Mouse (Mus musculus) heart, postnatal 0 days (tissue): ENCODE data around the gene Six3. TPM values are rescaled to one million over a fixed set of nuclear protein-coding genes. Genes with fewer than 3 reads are reported as not detected.

Experiments
- ATAC-seq: fragments of 200-750 bp; cut with Nextera tagmentation; 2 replicates; pipeline ENCODE4 v1.8.0; 2017; ENCODE audit warnings: low read depth, moderate number of reproducible peaks, moderate library complexity; ENCODE audit not compliant: insufficient read depth
- DNase-seq: peaks from one replicate; pipeline ENCODE4 v3.0.0-alpha.2; 2016; ENCODE audit warnings: low spot score
- H3K27ac ChIP-seq: fragments of 300-500 bp; sonication (generic); 2 replicates; pipeline ENCODE4 v1.5.1; 2014; ENCODE audit warnings: low read depth, mild to moderate bottlenecking
- H3K27me3 ChIP-seq: fragments of 300-500 bp; sonication (generic); 2 replicates; pipeline ENCODE4 v1.6.1; 2014; ENCODE audit warnings: low read length, mixed read lengths; ENCODE audit not compliant: control insufficient read depth, insufficient read depth
- H3K36me3 ChIP-seq: fragments of 300-500 bp; sonication (generic); replicated peaks from 2 replicates; pipeline ENCODE4 v1.6.1; 2014; ENCODE audit warnings: low read length, mixed read lengths; ENCODE audit not compliant: control insufficient read depth, insufficient read depth
- H3K4me1 ChIP-seq: fragments of 300-500 bp; sonication (generic); 2 replicates; pipeline ENCODE4 v1.6.1; 2014; ENCODE audit warnings: antibody characterized with exemption; ENCODE audit not compliant: control insufficient read depth, insufficient read depth
- H3K4me2 ChIP-seq: fragments of 300-500 bp; sonication (generic); 2 replicates; pipeline ENCODE4 v1.6.1; 2014; ENCODE audit warnings: low read depth, mild to moderate bottlenecking, low read length, moderate library complexity
- H3K4me3 ChIP-seq: fragments of 300-500 bp; sonication (generic); 2 replicates; pipeline ENCODE4 v1.5.1; 2014; ENCODE audit warnings: low read depth, low read length
- H3K9ac ChIP-seq: fragments of 300-500 bp; sonication (generic); replicated peaks from 2 replicates; pipeline ENCODE4 v1.6.1; 2014; ENCODE audit warnings: low read depth, low read length, mixed read lengths
- H3K9me3 ChIP-seq: fragments of 300-500 bp; sonication (generic); replicated peaks from 2 replicates; pipeline ENCODE4 v1.6.1; 2016; ENCODE audit warnings: low read length; ENCODE audit not compliant: control insufficient read depth
- CTCF ChIP-seq: IDR thresholded peaks from 2 replicates; pipeline ENCODE4 v1.5.1; 2016; ENCODE audit warnings: antibody characterized with exemption, control low read depth, low read depth
- EP300 ChIP-seq: IDR thresholded peaks from 2 replicates; pipeline ENCODE4 v1.6.1; 2016; ENCODE audit warnings: antibody characterized with exemption, low read depth
- WGBS: fragments of 180-500 bp; shearing (Covaris S2); extraction: QIAGEN DNeasy Blood & Tissue Kit; methylation state at CpG from one replicate; pipeline ENCODE4 v1.1.7; 2014; 5-methylcytosine and 5-hydroxymethylcytosine counted together
- polyA plus RNA-seq: library from polyadenylated mRNA; unstranded; fragments of >200 nt; fragmentation: Nextera tagmentation; extraction: Ambion mirVana; gene quantifications from 2 replicates; pipeline ENCODE4 v1.2.1, GENCODE M21; 2015
- total RNA-seq: library from RNA; depleted of rRNA; stranded (reverse); fragments of >200 nt; gene quantifications from 2 replicates; pipeline ENCODE4 v1.2.3, GENCODE M21; 2014; ENCODE audit warnings: low replicate concordance

The Six3 gene
- total and polyA plus RNA-seq, 2 experiments from 2014 or later, result not detected

DNA sequence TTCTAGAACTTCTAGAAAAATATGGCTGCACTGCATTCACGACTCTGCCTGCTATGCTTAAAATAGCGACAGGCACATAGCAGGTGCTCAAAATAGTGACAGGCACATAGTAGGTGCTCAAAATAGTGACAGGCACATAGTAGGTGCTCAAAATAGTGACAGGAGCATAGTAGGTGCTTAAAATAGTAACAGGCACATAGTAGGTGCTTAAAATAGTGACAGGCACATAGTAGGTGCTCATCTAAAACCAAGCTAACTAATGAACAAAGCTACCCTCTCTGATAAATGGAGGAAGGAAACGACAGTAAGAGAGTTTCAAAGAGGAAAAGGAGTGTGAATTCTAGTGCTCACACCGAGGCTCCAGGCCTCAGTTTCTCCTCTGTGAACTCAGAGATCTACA is 29.2 kb upstream of the Six3 start:
- no peaks in the 10 kb centered on the region for H3K27me3 ChIP-seq
- H3K9me3 ChIP-seq, result no peaks in the 10 kb centered on the region
- H3K4me2 ChIP-seq, result no peak overlapping the region
- H3K4me3 ChIP-seq, result no peak overlapping the region
- no peaks in the 10 kb centered on the region for H3K4me1 ChIP-seq
- no peak overlapping the region for H3K27ac ChIP-seq
- no peak overlapping the region for H3K9ac ChIP-seq
- ATAC-seq, result no peak
- DNase-seq, result no peak
- WGBS, result 70% methylated on average over 4 of the region's 4 CpGs
- no peak for TF ChIP-seq EP300
- H3K36me3 ChIP-seq, result no peaks in the 10 kb centered on the region

DNA sequence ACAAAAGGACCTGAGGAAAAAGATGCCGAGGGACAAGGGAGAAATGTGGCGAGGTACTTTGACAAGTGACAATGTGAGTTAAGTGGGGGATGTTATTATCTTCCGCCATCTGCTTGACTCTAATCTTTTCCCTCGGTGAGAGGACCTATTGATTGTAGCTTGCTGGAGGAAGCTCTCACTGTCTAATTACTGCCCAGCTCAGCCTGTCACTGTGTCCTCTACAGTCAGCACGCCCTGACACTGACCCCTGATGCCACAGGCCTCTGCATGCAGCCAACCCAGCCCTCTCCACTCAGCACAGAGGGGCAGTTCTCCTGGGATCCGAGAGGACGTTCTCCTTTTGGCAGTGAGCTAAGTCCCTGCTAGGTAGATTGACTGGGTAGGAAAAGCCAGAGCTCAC is 28.8 kb upstream of the Six3 start:
- Histone ChIP-seq H3K9ac (no peak overlapping the region), H3K4me2 (no peak overlapping the region), H3K36me3 (no peaks in the 10 kb centered on the region), H3K27me3 (no peaks in the 10 kb centered on the region), H3K4me3 (no peak overlapping the region), H3K4me1 (no peaks in the 10 kb centered on the region), H3K27ac (no peak overlapping the region), H3K9me3 (no peaks in the 10 kb centered on the region)
- ATAC-seq (no peak), DNase-seq (no peak)
- TF ChIP-seq EP300 (no peak), CTCF (no peak)
- 40% methylated on average over 7 of the region's 7 CpGs for WGBS

GRCm38 (mm10) chr17:85585779-85586178 is 27.6 kb upstream of the Six3 start:
- no peak for DNase-seq
- H3K27ac ChIP-seq, result no peak overlapping the region
- no peak for ATAC-seq
- H3K9ac ChIP-seq, result no peak overlapping the region
- TF ChIP-seq CTCF (no peak), EP300 (no peak)
- H3K4me3 ChIP-seq, result no peak overlapping the region
- H3K4me2 ChIP-seq, result no peak overlapping the region
- no peaks in the 10 kb centered on the region for H3K27me3 ChIP-seq
- WGBS, result 84% methylated on average over 5 of the region's 5 CpGs
- H3K36me3 ChIP-seq, result no peaks in the 10 kb centered on the region
- H3K4me1 ChIP-seq, result no peaks in the 10 kb centered on the region
- no peaks in the 10 kb centered on the region for H3K9me3 ChIP-seq

GRCm38 (mm10) chr17:85591976-85592375 is 21.4 kb upstream of the Six3 start:
- TF ChIP-seq EP300, result no peak
- no peak for TF ChIP-seq CTCF
- no peak overlapping the region for H3K9ac ChIP-seq
- WGBS, result 69% methylated on average over 6 of the region's 6 CpGs
- H3K4me2 ChIP-seq, result no peak overlapping the region
- no peaks in the 10 kb centered on the region for H3K36me3 ChIP-seq
- H3K4me3 ChIP-seq, result no peak overlapping the region
- H3K4me1 ChIP-seq, result no peaks in the 10 kb centered on the region
- H3K9me3 ChIP-seq, result no peaks in the 10 kb centered on the region
- 0 out of 2 replicates have a peak, but pooled peaks cover 3% of the 10 kb centered on the region for H3K27me3 ChIP-seq
- DNase-seq (no peak), ATAC-seq (no peak)
- no peak overlapping the region for H3K27ac ChIP-seq

- no peak for ATAC-seq
- H3K4me2 ChIP-seq, result no peak overlapping the region
- no peaks in the 10 kb centered on the region for H3K9me3 ChIP-seq
- no peak overlapping the region for H3K27ac ChIP-seq
- no peak overlapping the region for H3K4me3 ChIP-seq
- H3K9ac ChIP-seq, result no peak overlapping the region
- no peaks in the 10 kb centered on the region for H3K36me3 ChIP-seq
- TF ChIP-seq EP300, result no peak
- no peak for TF ChIP-seq CTCF
- H3K4me1 ChIP-seq, result no peaks in the 10 kb centered on the region
- H3K27me3 ChIP-seq, result 0 out of 2 replicates have a peak, but pooled peaks cover 5% of the 10 kb centered on the region
- 68% methylated on average over 10 of the region's 10 CpGs for WGBS
- DNase-seq, result no peak
Measured at GRCm38 (mm10) chr17:85595853-85596252, 17.6 kb upstream of the Six3 start.

DNA sequence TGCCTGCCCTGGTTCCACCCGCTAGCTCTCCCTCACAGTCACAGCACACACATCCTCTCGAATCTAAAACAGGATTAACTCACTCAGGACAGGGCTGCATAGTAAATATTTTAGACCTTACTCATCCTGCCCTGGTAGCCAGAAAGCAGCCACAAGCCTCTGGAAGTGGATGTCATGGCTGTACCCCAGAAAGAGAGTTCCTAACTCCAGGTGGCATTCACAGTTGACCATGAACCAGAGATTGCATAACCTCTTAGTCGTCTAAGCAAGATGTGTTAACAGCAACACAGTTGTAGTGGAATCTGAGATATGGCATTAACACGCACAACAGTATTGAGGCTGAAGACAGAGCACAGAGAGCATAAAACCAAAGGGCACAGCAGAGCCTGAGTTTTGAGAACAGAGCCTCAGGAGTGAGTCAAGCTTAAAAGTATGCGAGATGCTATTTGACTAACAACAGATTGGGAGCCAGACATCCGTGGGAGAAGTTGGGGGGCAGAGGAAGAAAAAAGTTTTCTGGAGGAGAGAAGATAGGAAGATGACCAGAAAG is 17.0 kb upstream of the Six3 start:
- Histone ChIP-seq H3K9ac (no peak overlapping the region), H3K9me3 (no peaks in the 10 kb centered on the region), H3K4me3 (no peak overlapping the region), H3K36me3 (no peaks in the 10 kb centered on the region), H3K27ac (no peak overlapping the region), H3K4me2 (no peak overlapping the region), H3K27me3 (peaks cover 10% of the 10 kb centered on the region; the same call in 1 of the 2 replicates), H3K4me1 (no peaks in the 10 kb centered on the region)
- ATAC-seq (no peak), DNase-seq (no peak)
- 26% methylated on average over 6 of the region's 6 CpGs for WGBS
- TF ChIP-seq CTCF (no peak), EP300 (no peak)
